Mouse (Mus musculus) liver, adult 2 months (tissue): ENCODE data around the gene Zscan10.

Experiments
- CTCF ChIP-seq: fragments of 200-500 bp; IDR thresholded peaks from 2 replicates; pipeline ENCODE4 v1.5.1; 2011; ENCODE audit warnings: low read depth, low read length, control low read depth
- POLR2A ChIP-seq: fragments of 200-500 bp; IDR thresholded peaks from 2 replicates; pipeline ENCODE4 v1.6.1; 2011; ENCODE audit warnings: low read length, control low read depth; ENCODE audit not compliant: insufficient read depth; ENCODE audit errors: extremely low read depth

DNA sequence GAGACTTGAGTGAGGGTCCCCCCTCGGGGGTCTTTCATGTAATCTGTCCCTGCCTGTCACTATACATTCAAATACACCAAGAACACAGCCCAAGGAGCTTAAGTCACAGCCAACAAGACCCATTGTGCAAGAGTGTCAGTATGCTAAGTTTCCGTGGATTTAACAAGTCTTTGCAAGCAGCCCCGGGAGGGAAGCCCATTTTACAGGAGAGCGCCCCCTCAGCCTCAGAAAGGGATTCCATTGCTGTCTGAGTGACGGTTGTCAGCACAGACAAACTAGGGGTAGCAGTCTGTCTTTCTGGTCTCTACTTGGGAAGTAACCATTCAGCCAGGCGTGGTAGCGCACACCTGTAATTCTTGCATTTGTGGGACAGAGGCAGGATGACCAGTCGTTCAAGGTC is 26.5 kb upstream of the Zscan10 start:
- TF ChIP-seq CTCF (no peak), POLR2A (no peak)
